Mouse (Mus musculus) heart, postnatal 36 days (tissue): Measurements from ENCODE around the gene Trcg1. TPM values are rescaled to one million over a fixed set of nuclear protein-coding genes. Genes with fewer than 3 reads are reported as not detected.
A peak's percentile ranks its signal among the peaks of the same experiment; 100 is the strongest.

Experiments used
- DNase-seq, 2 experiments: peaks; one replicate each; pipeline ENCODE4 v3.0.0; 2021 to 2022
- intact Hi-C: fragments of 180-260 bp; cut with DNase I; formaldehyde crosslinking; loops from one replicate; pipeline ENCODE4 v1.15.1; 2025
- total RNA-seq, 2 experiments: library from RNA; stranded (reverse); gene quantifications; 2 replicates each; pipeline ENCODE4 v1.2.3; 2021

Trcg1 gene
- total RNA-seq, 2 experiments from 2014 or later, result not detected

DNA sequence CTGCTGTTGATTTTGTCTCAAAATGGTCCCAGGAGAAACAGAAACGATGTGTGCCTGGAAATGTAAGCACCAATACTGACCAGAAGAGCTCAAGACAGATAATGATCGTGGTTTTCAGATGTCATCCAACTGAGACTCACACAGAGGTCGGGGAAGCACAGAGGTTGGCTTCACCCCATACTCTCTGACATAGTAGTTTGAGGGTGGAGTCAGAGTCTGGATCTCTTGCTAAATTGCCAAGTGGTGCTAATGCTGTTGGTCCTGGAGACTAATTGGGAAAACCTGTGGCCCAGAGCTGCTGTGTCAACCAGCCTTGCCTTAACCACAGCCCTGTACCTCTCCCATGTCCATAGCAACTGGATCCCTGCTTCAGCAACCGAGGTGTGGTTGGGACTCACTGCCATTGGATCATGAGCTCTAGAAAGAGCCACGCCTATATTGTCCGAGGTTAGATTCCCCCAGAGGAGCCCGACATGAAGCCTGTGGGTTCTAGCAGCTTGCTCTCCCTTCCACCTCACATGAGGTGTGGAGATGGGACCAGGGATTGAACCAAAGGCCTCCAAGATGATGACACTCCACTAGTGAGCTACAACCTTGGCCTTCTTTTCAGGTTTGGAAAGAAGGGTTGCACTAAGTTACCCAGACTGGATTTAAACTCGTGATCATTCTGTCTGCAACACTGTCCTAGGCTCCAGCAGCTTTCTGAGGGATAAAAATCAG lies 4.7 kb upstream of the Trcg1 start:
- DNase-seq, result no peak
- intact Hi-C loops, result no loop called here

DNA sequence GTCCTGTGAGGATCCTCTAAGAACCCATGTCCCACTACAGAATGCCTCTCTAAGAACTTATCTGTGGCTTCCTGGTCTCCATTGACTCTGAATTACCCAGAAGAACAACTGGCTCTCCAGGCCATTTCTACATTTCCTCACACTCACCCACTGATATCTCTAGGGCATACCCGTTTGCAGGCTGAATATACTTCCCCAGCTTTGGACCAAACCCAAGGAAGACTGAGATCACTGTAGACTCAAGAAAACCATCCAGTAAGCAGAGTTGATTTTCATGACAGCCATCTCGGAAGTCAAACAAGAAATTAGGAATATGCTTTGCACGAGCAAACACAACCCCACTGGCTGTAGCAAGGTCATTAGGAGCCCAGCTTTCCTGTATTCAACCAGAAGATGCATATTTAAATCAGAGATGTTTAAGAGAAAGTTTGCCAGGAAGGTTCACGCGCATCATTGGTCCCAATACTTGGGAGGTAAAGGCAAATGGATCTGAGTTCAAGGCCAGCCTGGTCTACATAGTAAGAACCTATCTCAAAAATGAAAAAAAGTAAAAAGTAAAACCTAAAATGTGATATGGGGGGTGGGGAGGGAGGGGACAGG lies 3.9 kb upstream of the Trcg1 start:
- no peak for DNase-seq
- intact Hi-C loops, result no loop called here

DNA sequence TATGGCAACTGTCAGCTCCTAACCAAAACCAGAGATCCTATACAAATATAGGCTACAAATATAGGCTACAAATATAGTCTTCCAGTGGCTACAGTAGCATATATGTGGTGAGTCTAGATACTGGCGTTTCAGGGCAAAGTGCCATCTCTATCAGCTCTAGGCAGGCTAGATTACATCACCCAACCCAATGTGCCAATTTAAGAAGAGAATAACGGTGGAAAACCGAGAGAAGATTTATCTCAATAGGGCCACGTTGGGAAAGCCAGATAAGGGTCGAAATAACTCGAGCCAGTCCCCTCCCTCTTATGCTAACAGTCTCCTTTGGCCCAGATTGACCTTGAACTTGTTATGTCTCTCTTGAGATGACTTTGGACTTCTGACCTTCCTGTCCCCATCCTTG lies 3.2 kb upstream of the Trcg1 start:
- intact Hi-C loops, result no loop called here
- DNase-seq, result no peak

DNA sequence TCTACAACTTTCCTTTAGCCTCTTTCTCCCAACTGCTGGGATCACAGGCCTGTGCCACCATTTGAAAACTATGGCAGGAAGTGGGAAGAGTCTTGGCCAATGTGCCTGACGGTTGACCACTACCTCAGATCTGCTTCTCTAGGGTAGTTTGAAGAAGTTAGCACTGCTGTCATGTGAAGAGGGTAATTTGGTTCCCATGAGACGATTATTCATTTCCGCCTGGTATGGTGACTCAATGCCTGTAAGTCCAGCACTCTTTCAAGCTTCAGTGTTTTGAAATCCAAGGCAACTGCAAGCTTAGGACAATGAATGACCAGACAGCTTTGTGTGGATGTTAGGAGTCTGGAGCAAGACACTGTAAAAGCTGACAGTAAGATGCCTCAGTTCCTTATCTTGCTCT lies 2.6 kb upstream of the Trcg1 start:
- intact Hi-C loops, result no loop called here
- DNase-seq, result no peak

DNA sequence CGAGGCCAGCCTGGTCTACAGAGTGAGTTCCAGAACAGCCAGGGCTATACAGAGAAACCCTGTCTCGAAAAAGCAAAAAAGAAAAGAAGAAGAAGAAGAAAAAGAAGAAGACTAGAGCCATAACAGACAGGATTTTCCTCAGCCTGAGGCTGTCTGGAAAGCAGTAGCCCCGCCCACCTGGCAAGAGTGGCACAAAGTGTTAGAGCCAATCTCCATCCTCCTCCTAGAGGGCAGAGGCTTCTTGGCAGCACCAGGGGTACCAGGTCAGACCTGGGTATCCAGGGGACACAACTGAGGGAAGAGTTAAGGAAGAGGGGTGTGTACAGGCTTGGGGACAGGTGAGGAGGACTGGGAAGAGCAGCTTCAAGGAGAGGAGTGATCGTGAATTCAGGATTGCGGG lies 1.3 kb downstream of the Trcg1 start:
- intact Hi-C loops, result no loop called here
- DNase-seq, result no peak

DNA sequence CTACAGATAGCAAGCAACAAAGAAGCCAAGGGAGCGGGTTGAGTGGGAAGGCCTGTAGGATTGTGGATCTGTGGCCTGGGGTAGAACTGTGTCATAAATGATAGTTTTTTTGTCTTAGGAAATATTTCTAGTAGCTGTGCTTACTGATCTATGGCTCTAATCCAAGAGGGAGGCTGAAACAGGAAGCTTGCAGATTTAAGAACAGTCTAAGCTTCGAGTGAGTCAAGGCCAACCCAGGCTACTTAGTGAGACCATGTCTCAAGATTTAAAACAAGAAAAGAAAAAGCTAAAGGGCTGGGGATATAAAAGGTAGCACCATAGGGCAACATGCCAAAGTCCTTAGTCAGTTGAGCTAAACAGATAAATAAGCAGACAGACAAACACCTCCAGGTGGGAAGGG lies 1.9 kb downstream of the Trcg1 start:
- intact Hi-C loops, result no loop called here
- DNase-seq, result no peak

DNA sequence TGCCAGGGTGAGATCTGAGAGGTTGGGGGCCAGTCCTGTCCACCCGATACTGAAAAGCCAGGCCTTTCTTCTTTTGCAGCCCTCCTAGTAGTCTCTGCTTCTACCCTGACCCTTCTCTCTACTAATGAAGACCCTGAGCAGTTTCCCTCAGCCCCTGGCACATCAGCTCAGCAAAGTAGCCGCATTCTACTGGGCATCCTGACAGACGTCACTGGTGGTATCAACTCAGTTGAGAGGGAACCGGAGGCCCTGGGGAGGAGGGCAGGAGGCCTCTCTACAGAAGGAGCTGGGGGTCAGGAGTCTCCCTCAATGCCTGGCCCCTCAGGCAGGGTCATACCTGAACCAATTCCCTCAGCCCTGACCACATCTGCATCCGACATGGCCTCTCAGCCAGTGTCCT lies 4.8 kb downstream of the Trcg1 start:
- DNase-seq, result no peak
- intact Hi-C loops, result no loop called here

DNA sequence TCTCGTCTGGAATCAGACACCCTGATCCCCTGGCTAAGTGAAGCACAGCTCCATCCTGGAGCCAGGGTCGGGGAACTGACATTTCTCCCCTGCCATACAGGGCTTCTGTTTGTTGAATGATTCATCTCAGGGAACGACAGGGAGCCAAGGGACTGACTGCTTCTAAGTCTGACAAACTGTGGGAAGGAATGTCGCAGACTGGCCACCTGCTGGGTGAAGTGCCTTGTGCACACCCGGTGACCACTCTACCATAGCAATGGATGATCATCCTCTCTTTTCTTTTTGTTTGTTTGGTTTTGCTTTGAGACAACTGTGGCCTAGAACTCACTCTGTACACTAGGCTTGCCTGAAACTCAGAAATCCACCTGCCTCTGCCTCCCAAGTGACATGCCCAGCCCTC lies 6.6 kb downstream of the Trcg1 start:
- intact Hi-C loops, result no loop called here
- no peak for DNase-seq

DNA sequence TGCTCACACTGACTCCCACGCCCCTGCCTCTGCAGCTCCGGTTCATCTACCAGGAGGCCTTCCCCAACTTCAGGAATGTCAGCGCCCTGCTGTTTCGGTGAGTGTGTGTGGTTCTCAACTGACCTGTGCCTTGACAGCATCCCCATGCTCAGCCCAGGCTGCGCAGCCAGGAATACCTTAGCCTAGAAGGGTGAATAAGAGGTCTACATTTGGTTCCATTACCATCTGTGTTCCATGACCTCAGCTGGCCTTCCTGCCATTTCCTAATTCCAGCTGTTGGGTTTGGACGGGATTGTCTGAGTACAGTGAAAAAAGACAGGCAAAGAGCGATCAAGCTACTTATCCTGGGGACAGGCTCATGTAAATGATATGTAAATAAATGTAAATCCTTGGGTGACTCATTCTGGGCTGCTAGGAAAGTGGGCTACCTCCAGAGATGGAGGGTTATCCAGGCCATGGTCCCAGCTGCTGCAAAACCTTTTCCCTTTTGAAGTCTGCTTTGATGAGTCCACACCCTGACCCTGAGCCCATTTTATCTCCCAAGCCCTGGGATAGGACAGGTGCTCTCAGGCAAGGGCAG lies 7.8 kb downstream of the Trcg1 start:
- intact Hi-C loops, result no loop called here
- no peak for DNase-seq

DNA sequence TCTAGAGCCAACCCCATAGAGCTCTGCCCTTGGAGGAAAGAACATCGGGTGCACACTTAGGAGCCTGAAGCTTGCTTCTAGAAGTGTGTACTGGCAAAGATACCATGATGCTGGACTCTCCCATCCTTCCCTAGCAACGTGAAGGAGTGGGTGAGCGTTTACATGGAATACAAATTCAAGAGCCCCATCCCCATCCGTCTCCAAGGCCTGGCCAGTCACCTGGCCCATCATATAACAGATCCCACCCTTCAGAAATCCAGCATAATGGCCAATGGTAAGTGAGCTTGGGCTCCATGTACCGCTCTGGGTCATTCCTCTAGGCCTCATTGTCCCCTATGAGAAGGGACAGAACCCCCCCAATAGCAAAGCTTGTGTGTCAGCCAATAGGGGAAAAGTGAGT lies 10.1 kb downstream of the Trcg1 start:
- intact Hi-C loops, result no loop called here
- no peak for DNase-seq

DNA sequence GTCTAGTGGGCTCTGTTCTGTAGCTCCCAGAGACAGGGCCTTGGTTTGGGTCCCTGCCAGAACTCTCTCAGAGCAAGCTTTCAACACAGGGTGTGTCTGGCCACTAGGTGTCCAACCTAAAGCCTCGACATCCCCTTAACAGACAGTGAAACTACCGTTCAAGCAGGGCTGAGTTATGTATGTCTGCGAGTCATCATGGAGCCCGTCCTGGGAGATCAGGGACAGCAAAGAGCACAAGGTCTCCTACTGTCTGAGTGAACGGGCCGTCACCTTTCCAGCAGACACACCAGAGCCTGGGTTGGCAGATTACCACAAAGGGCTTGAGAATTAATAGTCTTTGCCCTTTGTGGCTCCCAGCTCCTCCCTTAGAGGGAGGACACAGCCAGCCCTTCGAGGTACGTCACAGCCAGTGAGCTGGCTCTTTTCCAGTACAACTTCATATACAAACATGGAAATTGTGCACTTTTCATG lies 10.9 kb downstream of the Trcg1 start:
- intact Hi-C loops, result no loop called here
- DNase-seq, result no peak

DNA sequence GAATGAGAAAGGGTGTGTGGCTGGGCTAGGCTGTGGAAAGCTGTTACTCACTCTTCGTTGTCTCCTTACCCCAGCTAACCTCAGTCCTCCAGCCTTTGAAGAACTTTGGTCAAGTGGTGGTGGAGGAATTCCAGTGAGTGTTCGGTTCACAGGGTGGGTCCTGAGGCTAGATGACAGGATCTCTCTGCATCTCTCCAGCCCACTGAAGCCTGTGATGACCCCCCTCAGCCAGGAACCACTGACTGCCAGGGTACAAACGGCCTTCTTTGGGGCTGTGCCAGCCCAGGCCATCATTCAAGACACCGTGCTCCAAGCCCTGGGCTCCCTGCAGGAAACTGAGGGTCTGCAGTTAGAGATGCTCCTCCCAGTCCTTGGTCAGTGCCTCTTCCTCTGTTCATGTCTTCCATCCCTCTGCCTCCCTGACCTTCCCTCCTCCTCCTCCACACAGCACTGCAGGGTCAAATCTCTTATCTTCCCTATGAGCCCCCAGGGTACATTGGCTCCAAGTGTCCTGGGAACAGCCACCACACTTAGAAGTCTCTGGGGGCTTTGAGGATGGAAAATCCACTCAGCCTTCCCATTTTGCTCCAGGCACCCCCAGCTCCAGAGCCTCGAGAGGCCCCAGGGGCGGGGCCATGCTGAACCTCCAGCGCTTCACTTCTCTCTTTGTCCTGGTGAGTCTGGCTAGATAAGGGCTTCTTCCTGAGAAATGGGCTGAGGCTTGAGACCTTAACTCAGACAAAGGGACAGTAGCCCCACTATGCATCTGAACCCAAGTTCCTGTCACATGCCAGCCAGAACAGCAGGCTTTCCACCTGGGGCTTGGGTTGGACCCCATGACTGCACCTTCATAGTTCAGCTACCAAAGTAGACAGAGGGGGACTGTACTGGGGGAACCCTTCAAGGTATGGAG lies 11.9 kb downstream of the Trcg1 start:
- intact Hi-C loops, result no loop called here
- DNase-seq, result no peak

DNA sequence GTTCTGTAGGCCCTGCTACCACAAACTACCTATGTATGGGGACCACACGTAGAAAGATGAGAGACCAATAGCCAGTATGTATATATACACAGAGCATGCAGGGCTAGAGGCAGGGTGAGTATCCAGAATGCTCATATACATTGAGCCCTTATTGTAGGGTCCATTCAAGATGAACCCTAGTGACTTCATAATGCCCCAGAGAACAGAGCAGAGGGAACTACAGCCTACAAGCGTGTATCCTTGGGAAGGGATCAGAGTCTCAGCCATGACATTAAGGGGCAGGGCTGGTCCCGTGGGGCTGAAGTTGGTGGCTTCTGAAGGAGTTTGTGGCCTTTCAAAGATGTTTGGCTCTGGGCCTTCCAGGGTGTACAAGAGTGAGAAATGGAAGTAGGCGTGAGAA lies 13.7 kb downstream of the Trcg1 start:
- intact Hi-C loops, result no loop called here

DNA sequence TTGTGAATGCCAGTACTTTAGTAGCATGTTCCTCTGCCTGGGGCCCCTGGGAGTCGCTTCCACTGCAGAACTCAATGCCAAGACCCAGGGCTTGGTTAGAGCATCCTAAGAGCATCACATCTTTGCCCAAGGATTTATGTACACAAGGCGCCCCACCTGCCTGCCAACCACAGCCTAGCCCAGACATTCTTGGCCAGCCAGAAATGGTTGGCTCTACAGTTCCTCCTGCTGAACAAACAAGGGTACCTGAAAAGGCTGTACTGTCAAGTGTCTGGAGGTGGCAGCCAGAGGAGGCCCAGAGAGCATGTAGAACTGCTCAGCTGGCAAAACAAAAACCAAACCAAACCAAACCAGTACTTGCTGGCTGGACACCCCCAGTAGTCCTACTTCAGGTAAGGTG lies 14.8 kb downstream of the Trcg1 start:
- intact Hi-C loops, result no loop called here
- DNase-seq, result no peak

More for the DNA sequence above, 13.7 kb downstream of the Trcg1 start:
- no peak for DNase-seq

DNA sequence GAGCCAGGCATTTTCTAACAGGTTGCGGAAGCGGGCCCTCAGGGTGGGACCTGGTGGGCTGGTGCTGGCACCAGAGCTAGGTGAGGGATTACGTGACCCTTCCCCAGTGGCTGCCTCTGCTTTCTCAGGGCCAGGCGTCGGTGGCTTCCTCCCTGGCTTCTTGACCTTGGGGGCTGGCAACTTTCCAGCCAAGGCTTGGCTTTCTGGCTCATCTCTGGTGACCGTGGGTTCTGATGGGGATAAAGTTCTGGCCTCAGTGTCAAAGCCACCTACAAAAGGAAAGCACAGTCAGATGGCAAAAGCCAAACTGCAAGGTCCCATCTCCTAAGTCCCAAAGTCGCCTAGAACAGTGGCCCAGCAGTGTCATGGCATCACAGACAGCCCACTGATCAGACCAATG lies 17.7 kb downstream of the Trcg1 start:
- no peak for DNase-seq
- intact Hi-C loops, result no loop called here

DNA sequence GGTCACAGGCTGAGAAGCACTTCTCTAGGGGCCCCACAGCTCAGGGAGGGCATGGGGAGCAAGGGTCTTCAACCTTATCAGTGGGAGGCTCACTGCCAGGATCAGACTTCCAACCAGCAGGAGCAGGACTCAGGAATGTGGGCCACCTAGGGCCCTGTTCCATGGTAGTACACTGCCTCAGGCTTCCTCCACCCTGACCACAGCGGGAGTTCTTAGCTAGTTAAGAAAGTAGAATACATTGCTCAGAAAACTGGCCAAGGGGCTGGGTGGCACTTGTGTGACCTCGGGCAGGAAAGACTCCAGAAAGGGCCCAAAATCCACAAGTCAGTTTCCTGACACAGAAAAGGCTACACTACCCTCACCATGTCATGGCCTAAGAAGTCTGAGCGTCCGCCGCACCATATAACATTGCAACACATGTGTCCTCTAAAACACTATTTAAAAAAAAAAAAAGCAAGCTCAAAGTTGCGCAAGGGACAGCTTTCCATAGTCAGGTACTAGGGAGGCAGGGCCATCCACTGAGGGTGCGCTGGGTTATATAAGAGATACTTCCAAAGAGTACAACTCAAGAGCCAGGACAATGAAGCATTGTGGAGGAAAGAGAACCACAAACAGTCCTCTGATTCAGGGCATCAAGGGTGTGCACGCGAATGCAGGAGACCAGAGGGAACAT lies 18.6 kb downstream of the Trcg1 start:
- intact Hi-C loops, result no loop called here
- no peak for DNase-seq

DNA sequence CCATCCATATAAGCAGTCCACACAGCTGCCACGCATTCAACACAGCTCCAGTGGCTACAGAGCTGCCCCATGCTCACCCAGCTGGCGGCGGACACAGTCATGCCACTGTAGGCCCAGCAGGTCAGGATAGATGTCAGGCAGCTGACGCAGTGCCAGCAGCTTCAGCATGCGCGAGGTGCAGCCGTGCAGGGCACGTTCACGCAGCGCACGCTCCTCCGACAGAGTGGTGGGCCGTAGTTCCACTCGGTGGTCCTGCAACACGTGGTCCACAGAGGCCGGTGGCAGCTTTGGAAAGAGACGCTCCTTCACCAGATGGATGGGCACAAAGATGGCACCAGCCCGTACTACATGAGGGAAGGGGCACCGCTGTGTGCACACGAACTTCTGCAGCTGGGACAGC lies 20.0 kb downstream of the Trcg1 start:
- intact Hi-C loops, result no loop called here
- no peak for DNase-seq

DNA sequence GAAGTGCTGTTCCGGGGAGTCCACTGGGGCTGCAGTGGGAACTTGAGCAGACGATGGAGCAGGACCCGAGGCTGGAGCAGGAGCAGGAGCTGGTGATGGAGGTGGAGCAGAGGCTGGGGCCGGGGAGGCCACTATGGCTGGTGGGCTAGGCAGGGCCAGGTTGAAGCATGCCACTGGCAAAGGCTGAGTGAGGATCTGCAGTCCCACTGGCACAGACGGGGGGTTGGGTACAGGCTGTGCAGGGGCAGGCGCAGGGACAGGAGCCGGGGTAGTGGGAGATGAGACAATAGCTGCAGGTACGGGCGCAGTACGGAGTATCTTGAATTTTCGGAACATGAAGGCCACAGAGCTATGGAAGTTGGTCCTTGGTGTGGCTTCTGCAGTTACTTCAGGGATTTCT lies 20.5 kb downstream of the Trcg1 start:
- intact Hi-C loops, result no loop called here

DNA sequence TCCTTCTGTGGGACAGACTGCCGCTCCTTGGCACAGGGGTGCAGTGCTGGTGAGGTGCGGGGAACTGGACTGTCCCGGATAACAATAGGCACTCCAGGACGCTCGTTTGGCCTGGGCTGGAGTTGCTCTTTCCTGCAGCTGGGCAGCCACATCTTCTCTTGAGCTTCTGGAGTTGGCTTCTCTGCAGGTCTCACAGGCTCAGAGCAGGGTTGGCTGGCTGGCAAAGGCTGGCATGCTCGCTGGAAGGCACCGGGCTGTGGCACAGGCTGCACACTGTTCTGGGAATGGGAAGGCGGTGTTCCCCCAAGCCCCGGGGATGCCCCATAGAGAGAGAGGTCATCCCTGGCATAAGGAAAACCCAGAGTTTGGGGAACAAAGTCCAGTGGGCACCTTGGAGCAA lies 21.3 kb downstream of the Trcg1 start:
- no peak for DNase-seq
- intact Hi-C loops, result loop anchor here (2.0 kb wide), 1 partner anchor 49 kb away; no protein-coding TSS in a partner anchor

More for the DNA sequence above, 20.5 kb downstream of the Trcg1 start:
- DNase-seq, result no peak

DNA sequence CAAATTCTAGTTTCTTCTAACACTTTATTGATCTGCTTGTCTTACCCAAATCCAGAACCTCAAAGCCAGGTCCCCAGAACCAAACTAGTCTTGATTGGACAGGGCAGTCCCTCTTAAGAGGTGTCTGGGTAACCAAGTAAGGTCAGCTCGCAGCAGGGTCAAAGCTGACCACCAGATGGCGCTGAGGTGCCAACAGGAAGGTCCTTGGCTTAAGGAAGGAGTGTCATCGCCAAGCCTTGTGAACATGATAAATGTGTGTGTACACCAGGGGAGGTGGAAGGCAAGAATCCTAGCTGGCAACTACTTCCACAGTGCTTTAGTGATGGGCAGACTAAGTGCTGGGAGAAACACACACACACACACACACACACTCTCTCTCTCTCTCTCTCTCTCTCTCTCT lies 23.4 kb downstream of the Trcg1 start:
- DNase-seq, result peak; percentile 94 to 98
- intact Hi-C loops, result loop anchor here (1.0 to 2.0 kb wide), 4 partner anchors 51 to 258 kb away; no protein-coding TSS in a partner anchor
